Mouse (Mus musculus): Measurements from ENCODE around the gene Lasp1.
A peak's percentile ranks its signal among the peaks of the same experiment; 100 is the strongest.

Gene Lasp1

GRCm38 (mm10) chr11:97810970-97811369 is 12.2 kb downstream of the Lasp1 start:
- DNase-seq (ENCODE audit: low spot score) = no peak

GRCm38 (mm10) chr11:97811569-97812362 is 13.0 kb downstream of the Lasp1 start:
- DNase-seq (ENCODE audit: low spot score) = no peak

GRCm38 (mm10) chr11:97812491-97812921 is 13.7 kb downstream of the Lasp1 start:
- peak; percentile 82 for DNase-seq (ENCODE audit: low spot score)

GRCm38 (mm10) chr11:97813085-97813484 is 14.3 kb downstream of the Lasp1 start:
- DNase-seq (ENCODE audit: low spot score) = no peak

- DNase-seq (ENCODE audit: low spot score) = no peak
These were observed 15.1 kb downstream of the Lasp1 start for GRCm38 (mm10) chr11:97813746-97814515.

GRCm38 (mm10) chr11:97815736-97816135 is 16.9 kb downstream of the Lasp1 start:
- DNase-seq (ENCODE audit: low spot score) = no peak

- no peak for DNase-seq (ENCODE audit: low spot score)
These were observed 17.4 kb downstream of the Lasp1 start for GRCm38 (mm10) chr11:97816176-97816575.

- DNase-seq (ENCODE audit: low spot score) = peak; percentile 61
These were observed 18.1 kb downstream of the Lasp1 start for GRCm38 (mm10) chr11:97816916-97817315.

- peak; percentile 64 for DNase-seq (ENCODE audit: low spot score)
These were observed 18.6 kb downstream of the Lasp1 start for GRCm38 (mm10) chr11:97817379-97817778.

- no peak for DNase-seq (ENCODE audit: low spot score)
These were observed 19.2 kb downstream of the Lasp1 start for GRCm38 (mm10) chr11:97818003-97818402.

- DNase-seq (ENCODE audit: low spot score) = peak; percentile 85
These were observed 19.8 kb downstream of the Lasp1 start for GRCm38 (mm10) chr11:97818571-97818970.

- DNase-seq (ENCODE audit: low spot score) = no peak
These were observed 20.3 kb downstream of the Lasp1 start for GRCm38 (mm10) chr11:97819102-97819501.

- DNase-seq (ENCODE audit: low spot score) = no peak
These were observed 21.1 kb downstream of the Lasp1 start for GRCm38 (mm10) chr11:97819923-97820322.

- DNase-seq (ENCODE audit: low spot score) = no peak
These were observed 22.0 kb downstream of the Lasp1 start for GRCm38 (mm10) chr11:97820840-97821239.

- DNase-seq (ENCODE audit: low spot score) = no peak
These were observed 22.7 kb downstream of the Lasp1 start for GRCm38 (mm10) chr11:97821401-97822064.

GRCm38 (mm10) chr11:97822840-97823603 is 24.2 kb downstream of the Lasp1 start:
- DNase-seq (ENCODE audit: low spot score) = no peak

GRCm38 (mm10) chr11:97824168-97824567 is 25.4 kb downstream of the Lasp1 start:
- no peak for DNase-seq (ENCODE audit: low spot score)

- DNase-seq (ENCODE audit: low spot score) = no peak
These were observed 26.1 kb downstream of the Lasp1 start for GRCm38 (mm10) chr11:97824895-97825294.

GRCm38 (mm10) chr11:97825295-97825694 is 26.5 kb downstream of the Lasp1 start:
- no peak for DNase-seq (ENCODE audit: low spot score)

- DNase-seq (ENCODE audit: low spot score) = no peak
These were observed 27.2 kb downstream of the Lasp1 start for GRCm38 (mm10) chr11:97825971-97826370.

GRCm38 (mm10) chr11:97826414-97826813 is 27.6 kb downstream of the Lasp1 start:
- no peak for DNase-seq (ENCODE audit: low spot score)

- no peak for DNase-seq (ENCODE audit: low spot score)
These were observed 28.9 kb downstream of the Lasp1 start for GRCm38 (mm10) chr11:97827654-97828053.

All from embryo, embryonic 10.5 days (tissue).